Mouse (Mus musculus): ENCODE results near the gene Tmbim4.

GRCm38 (mm10) chr10:120233655-120234367 is 32.4 kb downstream of the Tmbim4 start:
- TF ChIP-seq POLR2A (IDR thresholded peaks at IDR 0.05; ENCODE audit: insufficient read depth, low read depth, low read length) = no peak
- peak; percentile 90 for TF ChIP-seq CTCF (IDR thresholded peaks at IDR 0.05)
